In genomic region chr5:140732195-140732594, GRCm38 (mm10) we compare ENCODE assay signal across 11 mouse cellular contexts. TPM values are rescaled to one million over a fixed set of nuclear protein-coding genes. Genes with fewer than 3 reads are reported as not detected.
DNase-seq lines count a peak whose midpoint lies in the region; ATAC-seq and TF ChIP-seq lines count a peak whose summit lies in the region.
"Had no signal": no experiment of that assay in that cellular context is flagged by ENCODE, and none has a peak within 500 bp of the region (broad histone marks: within the 10 kb centered on the region; RNA-seq: fewer than 3 reads in every experiment).

No protein-coding gene starts in this region.

- peak; percentile 44 to 61 (median 51); a peak in 5 of 6 replicates for TF ChIP-seq CTCF in MEL (IDR thresholded peaks at IDR 0.05 in 2 of 3, conservative IDR thresholded peaks at IDR 0.05 in 1 of 3; ENCODE audit: control insufficient read depth in 1 of 3, insufficient read depth in 1 of 3, low read depth in 2 of 3, low read length in 3 of 3, poor library complexity in 1 of 3, severe bottlenecking in 1 of 3)
- TF ChIP-seq CTCF in liver, embryonic 14.5 days (IDR thresholded peaks at IDR 0.05; ENCODE audit: low read depth), result peak; percentile 76

- TF ChIP-seq POLR2A in MEL (IDR thresholded peaks at IDR 0.05; ENCODE audit: control insufficient read depth in 1 of 2, insufficient read depth in 1 of 2, low read depth in 1 of 2, low read length in 2 of 2, poor library complexity in 1 of 2), result no peak

- H3K9me3 ChIP-seq in hindbrain, embryonic 10.5 days, result no peaks in the 10 kb centered on the region
- 0 out of 2 replicates have a peak, but pooled peaks cover 5% of the 10 kb centered on the region for H3K9me3 ChIP-seq in hindbrain, embryonic 12.5 days (replicated peaks)
- no peaks in the 10 kb centered on the region for H3K9me3 ChIP-seq in MEL (replicated peaks; ENCODE audit: insufficient read depth, low read length)
- H3K9me3 ChIP-seq in liver, embryonic 14.5 days (ENCODE audit: control insufficient read depth, low read length), result no peaks in the 10 kb centered on the region
- H3K9me3 ChIP-seq: heart, embryonic 13.5 days; limb, embryonic 15.5 days had no signal

- H3K36me3 ChIP-seq in hindbrain, embryonic 10.5 days, result no peaks in the 10 kb centered on the region
- H3K36me3 ChIP-seq in hindbrain, embryonic 12.5 days, result no peaks in the 10 kb centered on the region
- H3K36me3 ChIP-seq in MEL (ENCODE audit: control insufficient read depth in 1 of 2, insufficient read depth in 2 of 2, low read length in 2 of 2), result peaks cover 0 to 3% of the 10 kb centered on the region in 2 experiments; a peak in 1 of 4 replicates
- no peaks in the 10 kb centered on the region for H3K36me3 ChIP-seq in liver, embryonic 14.5 days (replicated peaks; ENCODE audit: control insufficient read depth, insufficient read depth, low read depth)
- H3K36me3 ChIP-seq: heart, embryonic 13.5 days; limb, embryonic 15.5 days had no signal

- DNase-seq in hindbrain, embryonic 10.5 days (ENCODE audit: low spot score), result peak; percentile 22
- peak; percentile 47 for DNase-seq in 3T3-L1 (ENCODE audit: low read depth, low spot score)
- DNase-seq in MEL (ENCODE audit: low read depth, low spot score), result peak; percentile 47
- no peak for DNase-seq in liver, embryonic 14.5 days (ENCODE audit: low read depth in 3 of 3, low spot score in 3 of 3)
- DNase-seq in urinary bladder, postnatal 25 days (ENCODE audit: low spot score), result no peak
- DNase-seq in urinary bladder, postnatal 14 days (ENCODE audit: low spot score), result no peak
- no peak for DNase-seq in adipocyte (ENCODE audit: low spot score)
- DNase-seq: cerebellum, postnatal 10 days had no signal

- ATAC-seq in hindbrain, embryonic 12.5 days (ENCODE audit: low FRiP score), result no peak
- no peak for ATAC-seq in liver, embryonic 14.5 days (ENCODE audit: insufficient read depth)

- no peak overlapping the region for H3K4me2 ChIP-seq in hindbrain, embryonic 12.5 days (replicated peaks)
- no peak overlapping the region for H3K4me2 ChIP-seq in liver, embryonic 14.5 days (ENCODE audit: low read depth)
- H3K4me2 ChIP-seq: heart, embryonic 13.5 days; limb, embryonic 15.5 days had no signal

- no peak overlapping the region for H3K27ac ChIP-seq in hindbrain, embryonic 10.5 days
- no peak overlapping the region for H3K27ac ChIP-seq in hindbrain, embryonic 12.5 days
- no peak overlapping the region for H3K27ac ChIP-seq in MEL (ENCODE audit: control insufficient read depth, low read depth, low read length)
- H3K27ac ChIP-seq in liver, embryonic 14.5 days, result no peak overlapping the region
- H3K27ac ChIP-seq: limb, embryonic 15.5 days had no signal

- H3K4me3 ChIP-seq in hindbrain, embryonic 10.5 days, result no peak overlapping the region
- H3K4me3 ChIP-seq in hindbrain, embryonic 12.5 days, result no peak overlapping the region
- H3K4me3 ChIP-seq in MEL (ENCODE audit: control insufficient read depth in 1 of 2, insufficient read depth in 1 of 2, low read depth in 2 of 2, low read length in 2 of 2), result no peak overlapping the region
- no peak overlapping the region for H3K4me3 ChIP-seq in liver, embryonic 14.5 days (ENCODE audit: insufficient read depth in 1 of 2, low read depth in 2 of 2, low read length in 2 of 2)
- H3K4me3 ChIP-seq: heart, embryonic 13.5 days; limb, embryonic 15.5 days had no signal

- H3K4me1 ChIP-seq in hindbrain, embryonic 10.5 days (replicated peaks), result peaks cover 12% of the 10 kb centered on the region
- H3K4me1 ChIP-seq in hindbrain, embryonic 12.5 days, result peaks cover 5% of the 10 kb centered on the region
- peaks cover 2 to 14% of the 10 kb centered on the region in 2 experiments; a peak in 3 of 4 replicates for H3K4me1 ChIP-seq in MEL (ENCODE audit: control insufficient read depth in 1 of 2, insufficient read depth in 2 of 2, low read length in 2 of 2)
- H3K4me1 ChIP-seq in liver, embryonic 14.5 days (replicated peaks; ENCODE audit: control insufficient read depth in 2 of 2, insufficient read depth in 2 of 2, low read length in 1 of 2), result no peaks in the 10 kb centered on the region

- peaks cover 39% of the 10 kb centered on the region for H3K27me3 ChIP-seq in hindbrain, embryonic 10.5 days (ENCODE audit: insufficient read depth, poor library complexity, severe bottlenecking)
- peaks cover 30% of the 10 kb centered on the region for H3K27me3 ChIP-seq in hindbrain, embryonic 12.5 days
- H3K27me3 ChIP-seq in MEL (ENCODE audit: control insufficient read depth in 1 of 2, insufficient read depth in 2 of 2, low read length in 2 of 2), result no peaks in the 10 kb centered on the region
- peaks cover 21% of the 10 kb centered on the region for H3K27me3 ChIP-seq in liver, embryonic 14.5 days (ENCODE audit: control insufficient read depth, insufficient read depth, low read length)

- H3K9ac ChIP-seq in hindbrain, embryonic 12.5 days, result no peak overlapping the region
- H3K9ac ChIP-seq in MEL (ENCODE audit: control insufficient read depth, low read depth, low read length, poor library complexity, severe bottlenecking), result no peak overlapping the region
- no peak overlapping the region for H3K9ac ChIP-seq in liver, embryonic 14.5 days (replicated peaks)
- H3K9ac ChIP-seq: heart, embryonic 13.5 days; limb, embryonic 15.5 days had no signal

- 62% methylated on average over 4 of the region's 4 CpGs for WGBS in hindbrain, embryonic 10.5 days
- WGBS in hindbrain, embryonic 12.5 days, result 63% methylated on average over 4 of the region's 4 CpGs
- 44% methylated on average over 4 of the region's 4 CpGs for WGBS in liver, embryonic 14.5 days (ENCODE audit: insufficient replicate concordance)

- H3K79me2 ChIP-seq in MEL (ENCODE audit: control insufficient read depth, insufficient read depth, low read length, poor library complexity), result no peaks in the 10 kb centered on the region

- no peak for TF ChIP-seq EP300 in MEL (IDR thresholded peaks at IDR 0.05; ENCODE audit: low read depth in 1 of 2, low read length in 2 of 2)
- TF ChIP-seq EP300 in liver, embryonic 14.5 days (IDR thresholded peaks at IDR 0.05; ENCODE audit: low read depth), result no peak

- no peak for TF ChIP-seq RAD21 in MEL (IDR thresholded peaks at IDR 0.05; ENCODE audit: low read depth, low read length)

TF ChIP-seq in MEL, 35 proteins besides CTCF, POLR2A, EP300 and RAD21:
- TF ChIP-seq SMC3 (IDR thresholded peaks at IDR 0.05; ENCODE audit: low read depth, low read length) (peak; percentile 15; the same call in 1 of the 2 replicates), ZKSCAN1 (IDR thresholded peaks at IDR 0.05; ENCODE audit: low read depth, low read length) (no peak), BHLHE40 (IDR thresholded peaks at IDR 0.05; ENCODE audit: borderline replicate concordance, low read depth, low read length) (no peak), GATA1 (IDR thresholded peaks at IDR 0.05; ENCODE audit: low read depth, low read length) (no peak), MAFK (IDR thresholded peaks at IDR 0.05; ENCODE audit: borderline replicate concordance, low read depth, low read length) (no peak), NELFE (IDR thresholded peaks at IDR 0.05; ENCODE audit: low read depth, low read length) (no peak), USF1 (IDR thresholded peaks at IDR 0.05; ENCODE audit: low read depth, low read length) (0 out of 2 replicates have a peak, but pooled peaks have one; percentile 36), E2F4 (IDR thresholded peaks at IDR 0.05; ENCODE audit: borderline replicate concordance, low read depth, low read length) (no peak)

RNA-seq across cellular contexts. Expression of gene Amz1, which starts 8.3 kb away (rescaled TPM):
- polyA plus RNA-seq in hindbrain, embryonic 10.5 days (2016; fragmentation: Nextera tagmentation; extraction: Ambion mirVana), result 0.87 and 1.5 TPM in 2 replicates
- 1.8 and 2.1 TPM in 2 replicates for polyA plus RNA-seq in hindbrain, embryonic 12.5 days (2016; fragmentation: Nextera tagmentation; extraction: Ambion mirVana)
- total RNA-seq in MEL (2012; rRNA removed), result 1.7 TPM in 2 replicates
- under 1 TPM in 1 of 2 experiments, not detected in 1; 0.68 TPM for polyA plus RNA-seq in MEL (2012; ENCODE audit: insufficient read depth in 1 of 2, insufficient read length in 2 of 2, low read depth in 1 of 2, low replicate concordance in 2 of 2, missing spikeins in 1 of 2)
- polyA plus RNA-seq in liver, embryonic 14.5 days (2012; rRNA removed), result 0.60 and 0.65 TPM in 2 replicates
- polyA plus RNA-seq in liver, embryonic 14.5 days (2014; fragmentation: Nextera tagmentation; extraction: Ambion mirVana), result 0.72 and 1.4 TPM in 2 replicates

RNA-seq across cellular contexts. Expression of gene Brat1, which starts 27.4 kb away (rescaled TPM):
- polyA plus RNA-seq in hindbrain, embryonic 10.5 days (2016; fragmentation: Nextera tagmentation; extraction: Ambion mirVana), result 24.6 and 25.1 TPM in 2 replicates
- 22.8 and 25.7 TPM in 2 replicates for polyA plus RNA-seq in hindbrain, embryonic 12.5 days (2016; fragmentation: Nextera tagmentation; extraction: Ambion mirVana)
- 11.6 and 13.7 TPM in 2 replicates for total RNA-seq in MEL (2012; rRNA removed)
- 10 to 100 TPM in 1 of 2 experiments, not detected in 1; 14.2 TPM for polyA plus RNA-seq in MEL (2012; ENCODE audit: insufficient read depth in 1 of 2, insufficient read length in 2 of 2, low read depth in 1 of 2, low replicate concordance in 2 of 2, missing spikeins in 1 of 2)
- 5.1 and 5.8 TPM in 2 replicates for polyA plus RNA-seq in liver, embryonic 14.5 days (2012; rRNA removed)
- 4.5 and 5.2 TPM in 2 replicates for polyA plus RNA-seq in liver, embryonic 14.5 days (2014; fragmentation: Nextera tagmentation; extraction: Ambion mirVana)

RNA-seq across cellular contexts. Expression of gene Iqce, which starts 30.0 kb away (rescaled TPM):
- polyA plus RNA-seq in hindbrain, embryonic 10.5 days (2016; fragmentation: Nextera tagmentation; extraction: Ambion mirVana), result 24.5 and 29.1 TPM in 2 replicates
- polyA plus RNA-seq in hindbrain, embryonic 12.5 days (2016; fragmentation: Nextera tagmentation; extraction: Ambion mirVana), result 31.3 and 31.7 TPM in 2 replicates
- 6.4 and 7.3 TPM in 2 replicates for total RNA-seq in MEL (2012; rRNA removed)
- 10 to 100 TPM in 1 of 2 experiments, not detected in 1; 21.2 TPM for polyA plus RNA-seq in MEL (2012; ENCODE audit: insufficient read depth in 1 of 2, insufficient read length in 2 of 2, low read depth in 1 of 2, low replicate concordance in 2 of 2, missing spikeins in 1 of 2)
- 3.8 and 4.6 TPM in 2 replicates for polyA plus RNA-seq in liver, embryonic 14.5 days (2012; rRNA removed)
- polyA plus RNA-seq in liver, embryonic 14.5 days (2014; fragmentation: Nextera tagmentation; extraction: Ambion mirVana), result 3.2 and 3.4 TPM in 2 replicates

Comparison
In these comparisons a context has a peak if more than half of its experiments do, and no peak if none do; other contexts are left out.
1. DNase-seq: peak in hindbrain, embryonic 10.5 days (single experiment), 3T3-L1 (single experiment) and MEL (single experiment); none in liver, embryonic 14.5 days (0 of 3), urinary bladder, postnatal 25 days (single experiment), urinary bladder, postnatal 14 days (single experiment) and adipocyte (single experiment).